Mouse (Mus musculus): ENCODE results near the gene Dnah17.
A peak's percentile ranks its signal among the peaks of the same experiment; 100 is the strongest.

Gene Dnah17

DNA sequence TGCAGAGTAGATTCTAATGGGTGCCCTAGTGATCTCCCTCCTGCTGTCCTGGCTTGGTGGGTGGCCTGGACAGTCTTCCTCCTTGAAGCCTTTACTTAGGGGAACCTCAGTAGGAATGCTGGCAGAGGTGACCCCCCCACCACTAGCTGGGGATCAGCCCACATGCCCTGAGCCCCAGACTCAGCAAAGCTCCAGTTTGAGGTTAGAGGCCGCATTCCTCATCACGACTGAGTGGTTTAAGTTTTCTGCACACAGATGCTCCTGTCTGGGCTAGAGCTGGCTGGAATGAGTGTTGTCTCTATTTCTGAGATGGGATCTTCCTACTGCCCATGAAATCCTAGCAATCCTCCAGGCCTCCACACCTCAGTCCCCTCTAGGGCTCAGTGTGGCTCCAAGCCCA is 106.3 kb downstream of the Dnah17 start:
- no peak for DNase-seq (ENCODE audit: low read depth, low spot score)

DNA sequence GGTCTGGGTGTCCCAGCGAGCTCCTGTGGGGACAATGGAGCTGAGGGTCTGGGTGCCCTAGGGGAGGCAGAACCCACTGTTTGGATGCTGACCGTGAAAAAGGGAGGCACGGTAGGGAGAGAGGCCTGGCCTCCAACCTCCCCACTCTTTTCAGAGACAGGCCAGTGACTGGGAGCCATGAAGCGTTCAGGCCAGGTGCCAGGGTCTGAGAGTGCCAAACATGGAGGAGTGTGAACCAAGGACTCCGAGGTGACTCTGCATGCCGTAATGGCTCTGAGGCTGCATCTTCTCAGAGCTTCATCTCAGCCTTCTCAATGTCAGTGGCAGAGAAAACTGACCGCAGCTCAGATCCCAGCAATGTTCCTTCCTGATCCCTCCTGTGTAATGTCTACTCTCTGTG is 107.0 kb downstream of the Dnah17 start:
- DNase-seq (ENCODE audit: low read depth, low spot score), result no peak

DNA sequence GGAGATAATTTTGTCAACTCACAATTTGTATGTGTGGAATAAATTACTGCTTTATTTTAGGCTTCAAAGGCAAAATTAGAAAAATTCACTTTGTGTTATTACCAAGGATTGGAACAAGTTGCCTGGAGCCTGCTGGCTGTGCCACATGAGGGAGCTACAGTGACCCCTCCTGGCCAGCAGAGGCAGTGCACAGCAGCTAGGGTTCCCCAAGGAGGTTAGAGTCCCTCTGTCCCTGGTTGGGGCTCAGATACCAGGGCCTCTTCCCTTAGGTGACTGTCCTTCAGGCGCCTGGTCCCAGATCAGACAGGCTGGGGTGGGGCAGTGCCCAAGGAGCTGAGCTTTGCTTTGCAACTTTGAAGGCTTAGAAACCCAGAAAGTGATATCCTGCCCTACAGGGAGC is 108.6 kb downstream of the Dnah17 start:
- peak; percentile 64 for DNase-seq (ENCODE audit: low read depth, low spot score)

DNA sequence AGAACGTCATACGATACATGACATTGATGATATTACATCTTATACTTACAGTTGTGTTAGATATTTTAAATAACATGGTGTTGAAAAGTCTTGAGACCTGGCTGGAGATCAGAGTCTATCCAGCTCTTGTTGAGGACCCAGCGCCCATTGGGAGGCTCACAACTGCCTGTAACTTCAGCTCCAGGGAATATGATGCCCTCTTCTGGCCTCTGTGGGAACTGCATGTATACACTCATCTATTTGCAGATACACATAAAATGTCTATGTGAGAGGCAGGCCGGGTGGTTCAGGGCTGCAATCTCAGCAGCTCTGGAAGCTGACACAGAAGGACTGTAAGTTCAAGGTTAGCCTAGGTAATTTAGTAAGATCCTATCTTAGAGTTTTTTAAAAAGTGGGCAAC is 112.1 kb downstream of the Dnah17 start:
- DNase-seq (ENCODE audit: low read depth, low spot score), result no peak

DNA sequence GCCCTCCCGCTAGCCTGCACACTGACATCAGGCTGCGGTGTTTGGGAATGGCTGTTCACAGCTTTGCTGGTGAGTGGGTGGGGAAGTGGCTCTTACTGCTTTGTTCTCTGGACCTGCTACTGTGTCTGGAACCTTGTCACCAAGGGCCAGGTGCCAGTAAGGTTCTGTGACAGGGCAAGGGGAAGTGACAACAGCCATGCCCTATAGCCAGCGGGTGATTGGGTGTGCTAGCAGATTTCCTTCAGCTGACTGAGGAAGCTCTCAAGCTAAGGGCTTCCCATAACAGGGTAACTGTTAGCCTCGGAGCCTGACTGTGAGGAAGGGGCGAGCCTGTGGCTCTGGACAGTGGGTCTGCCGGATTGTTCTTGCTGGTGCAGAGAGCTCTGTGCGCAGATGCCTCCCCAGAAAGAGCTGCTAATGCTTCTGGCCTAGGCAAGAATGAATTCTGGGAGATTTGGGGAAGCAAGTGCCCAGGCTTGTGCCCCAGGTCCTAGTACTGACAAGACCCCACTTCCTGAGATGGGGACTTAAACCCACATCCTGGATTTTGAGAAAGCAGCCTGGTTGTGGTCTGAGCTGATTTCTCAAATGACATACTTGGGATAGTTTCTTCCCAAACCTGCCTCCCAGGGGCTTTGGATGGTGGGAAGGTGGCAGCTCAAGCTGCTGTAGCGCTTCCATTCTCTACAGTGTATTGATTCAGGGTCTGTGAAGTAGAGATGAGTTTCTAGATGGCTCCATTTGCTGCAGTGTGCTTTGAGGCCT is 114.9 kb downstream of the Dnah17 start:
- no peak for DNase-seq (ENCODE audit: low read depth, low spot score)

DNA sequence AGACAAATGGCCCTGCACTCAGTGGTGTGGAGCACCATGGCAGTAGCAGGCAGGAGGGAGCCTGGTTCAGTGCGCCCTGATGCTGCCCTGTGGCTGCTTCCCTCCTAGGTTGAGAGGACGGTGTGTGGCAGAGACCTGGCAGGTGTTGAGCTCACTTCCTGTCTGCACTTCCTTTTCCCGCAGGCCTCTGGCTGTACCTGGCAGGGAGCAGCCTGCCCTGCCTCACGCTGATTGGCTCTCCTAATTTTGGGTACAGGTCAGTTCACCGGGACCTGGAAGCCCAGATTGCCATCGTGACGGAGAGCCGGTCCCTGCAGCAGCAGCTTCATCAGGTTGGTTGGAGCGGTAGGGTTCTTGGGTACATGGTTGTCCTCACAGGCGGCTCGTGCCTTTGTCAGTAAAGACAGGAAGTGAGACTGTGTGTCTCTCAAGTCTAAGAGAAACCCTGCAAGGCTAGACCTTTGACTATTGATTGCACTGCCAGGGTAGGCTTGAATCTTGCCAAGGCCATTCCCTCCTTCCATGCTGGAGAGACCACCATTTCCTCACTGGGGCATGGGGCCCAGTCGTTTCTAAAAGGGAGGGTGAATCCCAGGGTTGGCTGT is 115.9 kb downstream of the Dnah17 start:
- DNase-seq (ENCODE audit: low read depth, low spot score), result no peak

DNA sequence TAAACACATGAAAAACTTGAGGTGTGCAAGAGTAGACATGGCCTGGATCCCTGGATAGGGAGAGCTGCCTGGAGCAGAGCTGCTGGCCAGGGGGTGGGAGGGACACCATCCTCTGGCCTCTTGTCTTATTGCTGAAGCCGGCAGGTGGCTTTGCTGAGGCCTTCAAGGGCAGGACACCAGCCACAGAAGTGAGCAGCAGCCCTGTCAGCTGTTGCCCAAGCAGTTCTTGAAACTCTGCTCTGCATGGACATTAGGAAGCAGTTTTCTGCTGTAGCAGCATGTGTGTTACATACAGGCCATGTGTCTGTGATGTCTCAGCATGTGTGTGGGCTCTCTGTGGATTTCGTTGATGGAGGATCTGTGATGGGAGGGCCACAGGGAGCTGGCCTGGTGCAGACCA is 117.1 kb downstream of the Dnah17 start:
- DNase-seq (ENCODE audit: low read depth, low spot score), result no peak

DNA sequence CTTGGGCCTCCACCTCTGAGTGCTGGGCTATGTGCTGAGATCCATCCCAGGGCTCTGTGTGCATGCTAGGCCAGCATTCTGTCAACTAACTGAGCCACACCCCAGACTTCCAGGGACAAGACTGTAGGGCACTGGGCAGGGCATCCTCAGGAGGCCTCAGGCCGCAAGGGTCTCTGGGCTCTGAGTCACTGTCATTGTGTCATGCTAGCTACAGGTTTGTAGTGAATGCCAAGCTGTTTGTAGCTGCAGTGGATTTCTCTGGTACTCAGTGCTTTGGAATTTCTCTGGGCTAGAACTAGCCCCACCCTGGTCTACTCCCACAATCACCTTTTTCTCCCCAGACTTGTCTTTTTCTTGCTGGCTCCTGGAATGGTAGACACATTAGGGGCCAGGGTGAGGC is 117.8 kb downstream of the Dnah17 start:
- no peak for DNase-seq (ENCODE audit: low read depth, low spot score)

DNA sequence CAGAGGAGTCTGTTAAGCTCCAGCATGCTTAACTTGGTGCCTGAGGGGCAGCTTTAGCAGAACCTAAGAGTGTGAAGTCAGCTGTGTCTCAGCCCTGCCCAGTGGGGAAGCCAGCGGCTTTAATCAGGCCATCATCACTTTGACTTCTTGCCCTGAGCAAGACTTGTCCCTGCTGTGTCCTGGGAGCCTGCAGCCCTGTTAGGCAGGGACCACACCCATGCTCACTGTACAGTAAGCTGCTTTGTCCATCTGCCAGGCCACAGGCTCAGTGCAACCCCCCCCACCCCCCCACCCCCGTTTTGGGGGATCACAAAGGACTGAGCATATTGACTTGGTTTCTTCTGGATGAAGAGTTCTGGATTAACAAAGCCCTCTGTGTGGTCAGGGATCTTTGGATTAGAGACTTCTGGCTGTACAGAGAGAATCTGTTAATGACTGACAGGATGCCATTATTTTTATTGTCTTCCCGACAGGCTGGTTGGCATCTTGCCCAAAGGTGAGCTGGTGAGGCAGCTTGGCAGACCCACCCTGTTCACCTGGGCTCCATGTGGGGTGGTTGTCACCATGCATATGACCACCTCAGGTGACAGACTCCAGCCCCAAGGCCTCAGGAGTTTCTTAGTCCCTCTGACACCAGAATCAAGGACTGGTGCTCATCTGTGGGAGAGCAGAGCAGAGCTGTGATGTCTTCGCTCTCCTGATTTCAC is 120.4 kb downstream of the Dnah17 start:
- DNase-seq (ENCODE audit: low read depth, low spot score), result no peak

DNA sequence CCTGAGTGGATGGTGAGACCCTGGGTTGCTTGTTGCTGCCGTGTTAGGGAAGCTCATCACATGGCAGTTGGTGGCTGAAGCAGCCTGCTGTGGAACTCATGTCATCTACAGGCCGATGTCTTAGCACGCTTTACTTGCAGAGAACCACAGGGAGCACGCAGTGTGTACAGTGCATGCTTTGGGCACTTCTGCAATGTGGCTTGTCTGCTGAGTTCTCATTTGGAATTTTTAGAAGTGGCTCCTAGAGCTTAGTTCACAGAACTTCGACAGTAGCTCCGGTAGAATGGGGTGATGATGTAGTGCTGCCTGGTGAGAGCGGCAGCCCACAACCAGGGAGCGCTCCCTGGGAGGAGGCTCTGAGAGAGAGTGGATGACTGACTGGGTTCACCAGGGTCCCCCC is 121.6 kb downstream of the Dnah17 start:
- no peak for DNase-seq (ENCODE audit: low read depth, low spot score)

DNA sequence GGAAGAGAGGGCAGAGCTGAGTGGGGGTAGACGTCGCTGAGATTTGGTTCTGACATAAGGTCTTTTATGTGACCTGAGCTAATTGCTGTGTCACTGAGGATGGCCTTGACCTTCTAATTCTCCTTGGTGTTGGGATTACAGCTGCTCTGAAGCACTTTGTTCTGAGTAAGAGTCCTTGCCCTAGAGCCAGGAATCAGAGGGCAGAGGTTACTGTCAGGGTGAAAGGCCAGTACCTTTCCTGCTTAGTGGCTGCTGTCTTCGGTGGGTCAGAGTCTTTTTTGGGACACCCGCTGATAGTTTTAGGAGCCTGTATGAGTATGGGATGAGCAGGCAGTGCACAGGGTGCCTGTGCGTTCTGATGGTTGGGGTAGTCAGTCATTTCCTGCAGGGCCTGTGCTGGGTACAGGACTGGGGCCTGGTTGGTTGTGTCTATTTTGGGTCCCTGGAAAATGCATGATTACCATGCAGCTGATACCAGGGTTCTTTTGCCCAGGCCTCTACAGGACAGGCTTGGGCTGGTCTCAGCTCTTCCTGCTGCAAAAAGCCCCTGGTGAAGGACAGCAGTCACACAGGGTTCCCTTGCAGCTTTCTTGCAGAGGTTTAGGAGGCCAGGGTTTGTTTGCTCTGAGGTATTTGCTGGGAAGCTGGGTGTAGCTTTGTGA is 122.2 kb downstream of the Dnah17 start:
- no peak for DNase-seq (ENCODE audit: low read depth, low spot score)

DNA sequence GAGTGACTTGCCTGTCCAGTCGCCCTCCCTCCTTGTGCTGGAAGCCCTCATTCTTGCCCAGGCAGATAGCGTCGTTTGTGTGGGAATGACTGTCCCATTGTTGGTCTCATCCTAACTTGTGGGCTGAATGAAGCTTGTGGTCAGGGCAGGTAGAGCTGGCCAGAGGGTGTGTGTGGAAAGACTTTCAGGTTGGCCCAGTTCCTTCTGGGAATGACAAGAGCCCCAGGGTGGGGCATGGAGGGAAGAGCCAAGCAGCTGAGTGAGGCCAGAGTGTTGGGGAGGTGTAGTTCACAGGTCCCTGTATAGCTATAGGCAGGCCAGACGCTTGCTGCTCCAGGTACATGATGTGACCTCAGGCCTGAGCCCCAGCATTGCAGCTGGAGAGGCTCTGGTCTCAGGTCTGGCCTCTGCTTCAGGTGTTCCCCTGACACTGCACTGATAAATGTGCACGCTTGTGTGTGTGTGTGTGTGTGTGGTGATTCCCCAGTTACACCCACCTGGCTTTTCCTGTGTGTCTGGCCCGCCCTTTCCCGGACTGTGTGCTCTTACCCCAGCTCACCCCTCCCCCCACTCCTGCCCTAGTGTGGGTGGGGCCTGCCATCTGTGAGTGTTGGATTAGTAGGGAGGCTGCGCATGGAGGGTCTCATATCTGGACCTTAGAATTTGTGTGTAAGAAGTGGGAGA is 122.8 kb downstream of the Dnah17 start:
- DNase-seq (ENCODE audit: low read depth, low spot score), result no peak

DNA sequence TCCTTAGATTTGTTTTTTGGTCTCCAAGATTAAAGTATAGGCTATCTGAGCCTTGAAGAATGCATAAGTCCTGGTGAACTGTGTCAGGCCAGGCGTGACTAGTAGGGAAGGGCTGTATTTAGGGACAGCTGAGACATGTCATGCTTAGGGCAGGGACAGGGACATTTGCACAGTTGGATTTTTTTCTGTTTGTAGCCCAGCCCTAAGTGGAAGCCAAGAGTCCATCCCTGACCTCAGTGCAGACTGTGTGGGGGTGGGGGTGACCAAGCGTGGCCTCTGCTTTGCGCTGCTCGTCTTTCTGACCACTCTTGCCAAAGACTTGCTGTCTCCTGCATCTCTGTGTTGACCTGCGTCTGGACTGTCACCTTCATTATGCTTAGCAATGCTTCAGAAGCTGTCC is 126.2 kb downstream of the Dnah17 start:
- no peak for DNase-seq (ENCODE audit: low read depth, low spot score)

DNA sequence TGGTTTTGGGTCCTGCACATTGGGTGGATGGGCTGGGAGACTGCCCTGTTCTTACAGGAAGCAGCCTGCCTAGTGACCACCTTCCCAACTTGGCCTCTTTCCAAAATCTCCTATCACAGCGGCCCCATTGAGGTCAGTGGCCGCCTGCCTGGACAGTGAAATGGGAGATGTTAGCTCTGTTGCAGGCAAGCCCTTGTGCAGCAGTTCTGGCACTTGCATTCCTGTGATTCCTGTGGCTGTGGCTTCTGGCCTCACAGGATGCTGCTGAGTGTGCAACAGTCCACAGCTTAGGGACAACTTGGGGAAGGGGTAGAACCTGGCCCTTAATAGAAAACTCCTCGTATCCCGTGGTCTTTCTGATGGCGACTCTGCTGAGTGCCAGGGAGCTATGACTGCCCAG is 126.7 kb downstream of the Dnah17 start:
- no peak for DNase-seq (ENCODE audit: low read depth, low spot score)

DNA sequence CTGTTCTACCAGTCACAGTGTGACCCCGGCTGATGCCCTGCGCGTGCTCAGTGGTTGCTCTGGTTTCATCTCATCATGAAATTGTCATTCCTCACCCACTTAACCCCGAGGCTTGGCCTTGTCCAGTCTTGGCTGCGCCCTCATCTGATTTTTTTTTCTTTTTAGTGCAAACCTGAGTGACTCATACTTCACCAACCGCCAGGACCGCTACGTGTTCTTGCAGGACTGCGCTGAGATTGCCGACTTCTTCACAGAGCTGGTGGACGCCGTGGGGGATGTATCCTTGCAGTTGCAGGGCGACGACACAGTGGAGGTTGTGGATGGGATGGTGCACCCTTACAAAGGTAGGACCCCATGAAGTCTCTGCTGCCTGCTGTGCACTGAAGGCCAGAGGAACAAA is 127.3 kb downstream of the Dnah17 start:
- no peak for DNase-seq (ENCODE audit: low read depth, low spot score)

DNA sequence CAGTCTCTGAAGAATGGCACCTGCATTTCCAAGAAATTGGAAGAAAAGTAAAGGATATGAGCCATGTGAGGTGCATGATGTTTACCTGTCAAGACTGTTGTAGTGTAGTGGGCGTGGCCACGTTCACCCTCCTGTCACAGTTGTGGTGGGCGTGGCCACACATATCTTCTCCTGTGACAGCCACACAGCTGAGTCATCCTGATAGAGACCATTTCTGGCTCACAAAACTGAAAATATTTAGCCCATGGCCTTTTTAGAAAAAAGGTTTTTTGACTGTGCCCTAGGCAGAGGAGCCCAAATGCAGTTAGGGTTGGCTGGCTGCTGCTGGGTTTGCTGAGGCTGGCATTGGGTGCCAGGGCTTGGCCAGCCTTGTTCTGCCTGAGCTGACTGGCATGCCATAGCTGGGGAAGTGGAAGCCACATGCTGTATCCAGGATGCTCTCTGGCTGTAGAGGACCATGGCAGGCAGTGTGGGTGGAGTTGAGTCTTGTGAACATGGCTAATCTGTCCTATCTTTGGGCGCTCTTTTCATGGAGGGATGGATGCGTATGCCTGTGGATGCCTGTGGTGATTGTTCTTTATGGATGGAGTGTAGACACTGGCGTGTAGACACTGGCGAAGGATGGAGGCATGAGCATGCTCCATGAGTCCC is 129.7 kb downstream of the Dnah17 start:
- no peak for DNase-seq (ENCODE audit: low read depth, low spot score)

DNA sequence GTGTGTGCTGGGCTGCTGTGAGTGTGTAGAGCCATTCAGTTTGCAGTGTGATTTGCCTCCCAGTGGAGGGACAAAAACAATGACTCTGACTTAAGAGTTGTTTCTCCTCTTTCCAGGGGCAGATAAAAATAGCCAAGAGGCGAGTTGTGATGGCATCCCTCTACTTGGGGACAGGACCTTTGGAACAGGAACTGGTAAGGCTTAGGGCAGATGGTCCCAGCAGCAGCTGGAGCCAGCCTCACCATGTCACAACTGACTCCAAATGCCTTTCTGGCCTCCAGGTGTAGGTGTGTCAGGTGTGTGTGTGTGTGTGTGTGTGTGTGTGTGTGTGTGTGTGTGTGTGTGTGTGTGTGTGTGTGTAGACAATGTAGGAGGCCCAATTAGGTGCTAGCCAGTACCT is 130.4 kb downstream of the Dnah17 start:
- DNase-seq (ENCODE audit: low read depth, low spot score), result no peak

DNA sequence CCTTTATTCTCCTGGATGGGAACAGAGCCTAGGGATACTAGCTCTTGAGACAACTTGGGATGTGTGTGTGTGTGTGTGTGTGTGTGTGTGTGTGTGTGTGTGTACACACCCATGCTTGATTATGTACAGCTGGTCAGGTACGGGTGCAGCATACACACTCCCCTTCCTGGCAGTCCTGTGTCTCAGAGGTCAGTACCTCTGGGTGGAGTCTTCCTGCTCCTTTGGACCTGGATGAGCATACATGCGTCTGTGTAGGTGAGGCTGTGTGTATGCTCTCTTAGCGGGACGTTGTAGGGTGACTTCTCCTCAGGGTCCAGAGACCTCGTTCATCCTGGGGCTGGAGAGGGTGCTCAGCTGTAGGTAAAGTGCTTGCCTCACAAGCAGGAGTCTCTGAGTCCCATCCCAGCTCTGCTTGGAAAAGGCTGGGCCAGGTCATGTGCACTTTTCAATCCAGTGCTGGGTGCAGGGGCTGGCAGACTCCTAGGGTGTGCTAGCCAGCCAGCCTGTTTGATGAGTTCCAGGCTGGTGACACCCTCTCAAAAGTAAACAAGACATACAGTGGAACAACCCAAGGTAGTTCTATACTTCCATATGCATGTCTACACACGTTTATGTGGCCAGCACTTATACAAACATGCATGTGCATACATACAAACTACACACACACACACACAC is 131.0 kb downstream of the Dnah17 start:
- DNase-seq (ENCODE audit: low read depth, low spot score), result no peak

DNA sequence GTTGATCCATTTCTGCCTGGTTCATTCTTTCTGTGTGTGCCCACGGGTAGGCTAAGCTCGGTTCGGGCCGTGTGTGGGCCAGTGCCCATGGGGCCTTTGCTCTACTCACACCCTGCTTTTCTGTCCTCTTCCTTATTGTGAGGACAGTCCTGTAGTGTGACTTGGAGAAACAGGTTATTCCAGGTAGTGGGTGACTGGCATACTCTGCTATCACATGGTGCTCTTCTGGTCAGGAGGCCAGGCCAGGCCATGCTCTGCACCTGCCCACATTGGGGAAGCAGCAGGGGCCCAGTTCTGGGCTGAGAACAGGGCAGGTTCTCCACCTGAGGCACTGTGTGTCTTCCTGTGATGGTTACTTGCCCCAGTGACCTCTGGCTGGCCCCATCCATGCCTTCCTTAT is 132.1 kb downstream of the Dnah17 start:
- no peak for DNase-seq (ENCODE audit: low read depth, low spot score)

DNA sequence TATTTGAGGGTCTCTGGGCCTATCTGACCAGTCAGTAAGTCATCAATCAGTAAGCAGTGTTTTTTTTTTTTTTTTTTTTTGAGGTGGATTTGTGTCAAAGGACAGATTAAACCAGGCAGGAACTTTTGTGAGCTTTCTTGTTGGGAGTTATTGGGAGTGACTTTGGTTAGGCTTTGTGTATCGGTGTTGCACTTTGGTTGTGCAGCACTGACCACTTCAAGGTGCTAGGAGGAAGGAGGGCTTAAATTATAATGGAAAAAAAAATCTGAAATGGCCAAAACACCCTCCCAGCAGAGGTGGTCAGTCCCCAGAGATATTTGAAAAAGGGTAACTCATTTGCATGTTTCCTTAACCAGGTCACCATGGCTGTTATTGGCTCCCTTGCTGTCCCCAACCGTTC is 133.3 kb downstream of the Dnah17 start:
- no peak for DNase-seq (ENCODE audit: low read depth, low spot score)

DNA sequence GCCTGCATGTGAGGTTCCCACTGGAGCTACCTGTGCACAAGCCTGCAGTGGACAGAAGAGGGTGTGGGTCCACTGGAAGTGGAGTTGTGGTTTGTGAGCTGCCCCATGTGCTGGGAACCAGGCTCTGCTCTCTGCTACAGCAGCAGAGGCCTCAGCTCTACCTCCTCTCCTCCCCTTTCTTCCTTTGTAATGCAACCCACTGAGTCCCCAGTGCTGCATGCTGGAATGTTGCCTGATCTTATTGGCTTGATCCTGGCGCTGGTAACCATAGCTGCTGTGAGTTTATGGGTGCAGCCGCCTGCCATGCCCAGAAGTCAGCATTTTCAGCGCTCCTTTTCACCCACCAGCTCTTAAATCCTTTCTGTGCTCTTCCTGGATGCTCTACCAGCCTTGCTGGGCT is 134.4 kb downstream of the Dnah17 start:
- no peak for DNase-seq (ENCODE audit: low read depth, low spot score)
